Mouse (Mus musculus) embryo, embryonic 9.5 days (tissue): ENCODE measurements at regions not wholly inside any gene's neighbourhood (a gene's known extent, or its start where the extent isn't known, plus 50 kb on each side); places are given as distances from the start of the nearest gene placed in this dataset.

Experiments used
- DNase-seq: peaks from one replicate; pipeline ENCODE4 v3.0.0-alpha.2; 2017; ENCODE audit errors: extremely low spot score

DNA sequence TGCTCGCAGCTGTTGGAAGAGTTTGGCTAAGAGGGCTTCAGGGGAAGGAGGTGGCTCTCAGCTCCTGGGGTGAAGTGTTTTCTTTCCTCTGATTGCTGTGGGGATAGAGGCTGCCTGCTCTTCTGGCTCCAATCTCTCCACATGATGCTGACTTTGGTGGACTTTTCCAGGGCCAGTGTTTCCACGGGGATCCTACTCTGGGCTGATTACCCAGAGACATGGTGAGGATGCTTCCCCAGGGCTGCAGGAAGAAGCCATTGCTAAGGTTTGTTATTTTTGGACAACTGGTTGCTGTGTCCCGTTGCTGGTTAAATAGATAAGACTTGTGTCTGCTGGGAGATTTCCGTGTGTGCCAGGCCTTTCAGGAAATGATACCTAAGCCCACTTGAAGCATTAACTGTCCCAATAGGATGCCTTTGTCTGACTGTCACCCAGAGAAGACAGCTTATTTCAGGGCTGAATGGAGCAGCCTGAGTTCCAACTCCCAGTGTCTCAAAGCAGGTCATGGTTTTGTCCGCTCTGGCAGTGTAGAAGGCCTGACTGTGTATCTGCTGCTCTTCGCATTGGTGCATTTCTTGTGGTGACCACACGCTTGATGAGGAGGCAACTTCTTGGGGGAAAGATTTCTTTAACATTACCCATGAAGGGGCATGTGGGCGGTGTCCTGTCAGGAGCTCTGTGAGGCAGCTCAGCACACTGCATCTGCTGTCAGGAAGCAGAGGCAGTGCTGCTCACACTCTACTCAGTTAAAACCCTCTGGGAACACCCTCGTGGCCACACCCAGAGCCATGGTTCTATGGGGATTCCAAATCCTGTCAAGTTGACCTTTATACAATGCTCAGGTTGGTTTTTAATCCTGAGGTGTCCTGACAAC lies 228.3 kb upstream of the Gadl1 start:
- no peak for DNase-seq

DNA sequence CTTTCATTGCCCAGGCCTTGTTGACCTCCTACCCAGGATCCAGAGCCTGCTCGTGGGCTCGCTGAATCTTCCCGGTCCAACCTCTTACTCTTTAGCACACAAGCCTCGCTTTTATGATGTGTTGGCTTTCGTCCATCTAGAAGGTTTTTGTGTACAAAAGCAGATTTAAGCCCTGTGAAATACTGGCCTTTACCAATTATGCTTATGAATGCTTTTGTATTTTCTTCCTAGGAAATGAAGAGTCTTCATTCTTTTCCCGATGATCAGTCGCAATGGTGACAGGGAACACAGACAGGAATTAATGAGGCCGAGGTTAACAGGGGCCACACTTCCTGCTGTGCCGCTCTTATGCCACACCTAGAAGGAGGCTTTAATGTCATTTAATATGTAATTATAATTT lies 227.4 kb upstream of the Gadl1 start:
- no peak for DNase-seq

DNA sequence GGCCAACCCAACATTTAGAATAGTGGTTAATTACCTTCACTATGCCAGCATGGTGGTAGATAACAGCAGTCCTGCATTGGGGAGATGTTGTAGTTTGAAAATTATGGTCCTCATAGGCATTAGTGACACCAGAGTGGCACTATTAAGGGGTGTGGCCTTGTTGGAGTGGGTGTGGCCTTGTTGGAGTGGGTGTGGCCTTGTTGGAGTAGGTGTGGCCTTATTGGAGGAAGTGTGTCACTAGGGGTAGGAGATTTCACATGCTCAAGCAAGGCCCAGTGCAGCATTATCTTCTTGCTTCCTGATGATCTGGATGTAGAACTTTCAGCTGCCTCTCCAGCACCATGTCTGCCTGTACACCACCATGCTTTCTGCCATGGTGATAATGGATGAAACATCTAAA lies 225.3 kb upstream of the Gadl1 start:
- DNase-seq, result no peak

DNA sequence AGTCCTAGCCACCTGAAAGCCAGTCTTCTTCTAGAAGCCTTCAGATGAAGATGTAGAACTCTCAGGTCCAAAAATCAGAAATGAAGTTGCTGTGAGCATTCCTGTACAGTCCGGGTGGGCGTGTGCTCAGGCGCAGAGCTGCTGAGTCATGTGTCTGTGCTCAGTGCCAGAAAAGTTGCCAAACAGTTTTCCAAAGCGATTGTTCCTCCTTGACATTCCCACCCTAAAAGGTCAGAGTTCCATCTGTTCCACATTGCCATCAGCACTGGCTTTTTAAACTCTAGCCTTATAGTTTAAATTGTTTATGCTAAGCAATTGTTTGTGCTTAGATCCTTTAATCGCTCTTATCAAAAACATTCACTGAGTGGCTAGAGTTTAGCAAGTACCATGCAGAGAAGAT lies 222.7 kb upstream of the Gadl1 start:
- DNase-seq, result no peak

DNA sequence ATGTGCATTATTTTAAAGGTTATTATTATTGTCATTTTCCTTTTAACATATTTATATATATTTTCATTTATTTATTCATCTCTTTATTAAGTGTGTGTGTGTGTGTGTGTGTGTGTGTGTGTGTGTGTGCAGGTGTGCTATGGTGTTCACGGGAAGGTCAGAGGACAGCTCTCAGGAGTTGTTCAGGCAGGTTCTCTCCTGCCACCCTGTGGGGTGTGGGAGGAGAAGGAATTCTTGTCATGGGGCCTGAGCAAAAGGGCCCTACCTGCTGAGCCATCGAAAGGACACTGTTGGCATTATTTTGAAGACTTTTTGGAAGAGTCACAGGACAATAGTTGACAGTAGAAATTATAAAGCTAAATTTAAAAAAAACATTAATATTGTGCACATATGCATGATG lies 216.4 kb upstream of the Gadl1 start:
- no peak for DNase-seq

DNA sequence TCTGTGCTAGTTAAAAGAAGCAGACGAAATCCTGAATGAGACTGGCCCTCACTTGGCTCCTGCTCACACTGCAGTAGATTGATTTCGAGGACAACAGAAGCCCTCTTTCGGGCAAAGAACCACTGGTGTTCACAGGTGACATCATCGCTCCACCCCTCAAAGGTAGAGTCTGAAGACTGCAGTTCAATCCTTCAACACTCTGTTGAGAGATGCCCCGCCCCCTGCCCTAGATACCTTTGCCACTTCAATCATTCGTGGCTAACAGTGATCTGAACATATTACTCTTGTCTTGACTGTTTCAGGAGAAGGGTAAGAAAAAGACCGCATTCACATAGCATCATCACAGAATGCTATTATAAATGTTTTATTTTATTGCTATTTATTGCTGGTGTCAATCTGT lies 205.5 kb upstream of the Gadl1 start:
- DNase-seq, result no peak

DNA sequence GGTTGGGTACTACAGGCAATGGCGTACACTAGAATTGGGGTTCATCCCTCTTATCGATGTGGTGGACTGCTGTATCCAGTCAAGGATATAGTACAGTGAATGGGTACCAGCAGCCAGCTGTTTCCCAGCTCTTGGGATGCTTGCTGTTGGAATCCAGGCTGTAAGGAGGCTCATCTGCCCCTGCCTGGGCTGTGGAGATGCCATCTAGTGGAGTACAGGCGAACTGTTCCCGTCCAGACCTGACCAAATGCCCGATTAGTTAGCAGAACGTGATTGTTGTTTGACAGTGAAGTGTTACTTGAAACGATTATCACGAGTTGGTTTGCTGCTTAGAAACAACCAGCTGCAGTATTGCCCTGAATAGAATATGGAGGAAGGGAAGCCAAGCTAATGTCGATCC lies 205.0 kb upstream of the Gadl1 start:
- peak; percentile 54 for DNase-seq

DNA sequence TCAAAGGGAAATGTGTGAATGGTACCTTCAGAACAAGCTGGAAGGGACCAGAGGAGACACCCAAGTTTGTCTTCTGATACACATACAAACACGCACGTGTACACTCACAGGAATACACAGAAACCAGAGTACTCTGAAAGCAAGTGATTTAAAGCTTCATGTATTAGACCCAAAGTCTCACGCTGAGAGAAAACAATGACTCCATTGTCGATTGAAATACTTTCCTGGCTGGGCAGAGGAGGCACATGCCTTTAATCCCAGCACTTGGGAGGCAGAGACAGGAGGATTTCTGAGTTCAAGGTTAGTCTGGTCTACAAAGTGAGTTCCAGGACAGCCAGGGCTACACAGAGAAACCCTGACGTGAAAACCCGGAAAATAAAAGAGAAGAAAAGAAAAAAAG lies 203.5 kb upstream of the Gadl1 start:
- DNase-seq, result no peak

DNA sequence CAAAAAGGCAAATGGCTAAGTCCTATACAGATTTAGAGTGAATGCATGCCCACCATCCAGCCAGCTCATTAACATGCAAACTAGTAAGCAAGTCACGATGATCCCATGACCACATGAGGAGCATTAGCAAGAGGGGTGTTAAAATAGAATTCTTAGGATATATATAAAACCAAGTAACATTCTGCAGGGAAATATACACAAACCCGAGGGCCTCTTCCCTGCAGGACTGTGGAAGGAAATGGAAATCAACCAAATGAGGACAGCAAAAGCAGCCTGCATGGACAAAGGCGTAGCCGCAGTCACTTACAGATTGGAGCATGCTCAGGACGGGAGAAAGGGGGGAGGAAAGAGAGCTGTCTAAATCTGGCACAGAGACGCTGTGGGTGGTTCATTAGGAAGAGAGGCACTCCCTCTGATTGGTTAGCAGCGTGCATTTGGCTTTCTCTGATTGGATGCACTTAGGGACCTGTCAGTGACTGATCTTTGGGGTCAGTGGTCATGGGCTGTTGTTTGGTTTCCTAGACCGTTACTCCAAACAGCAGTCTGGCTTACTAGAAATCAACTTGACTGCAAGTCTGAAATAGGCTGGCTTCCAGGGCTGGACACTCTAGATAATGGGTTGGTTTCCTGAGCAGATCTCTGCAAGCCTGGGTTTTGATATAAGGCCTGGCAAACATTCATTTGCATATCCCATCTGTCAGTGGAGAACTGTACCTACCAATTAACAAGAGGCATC lies 200.9 kb upstream of the Gadl1 start:
- peak; percentile 31 for DNase-seq

DNA sequence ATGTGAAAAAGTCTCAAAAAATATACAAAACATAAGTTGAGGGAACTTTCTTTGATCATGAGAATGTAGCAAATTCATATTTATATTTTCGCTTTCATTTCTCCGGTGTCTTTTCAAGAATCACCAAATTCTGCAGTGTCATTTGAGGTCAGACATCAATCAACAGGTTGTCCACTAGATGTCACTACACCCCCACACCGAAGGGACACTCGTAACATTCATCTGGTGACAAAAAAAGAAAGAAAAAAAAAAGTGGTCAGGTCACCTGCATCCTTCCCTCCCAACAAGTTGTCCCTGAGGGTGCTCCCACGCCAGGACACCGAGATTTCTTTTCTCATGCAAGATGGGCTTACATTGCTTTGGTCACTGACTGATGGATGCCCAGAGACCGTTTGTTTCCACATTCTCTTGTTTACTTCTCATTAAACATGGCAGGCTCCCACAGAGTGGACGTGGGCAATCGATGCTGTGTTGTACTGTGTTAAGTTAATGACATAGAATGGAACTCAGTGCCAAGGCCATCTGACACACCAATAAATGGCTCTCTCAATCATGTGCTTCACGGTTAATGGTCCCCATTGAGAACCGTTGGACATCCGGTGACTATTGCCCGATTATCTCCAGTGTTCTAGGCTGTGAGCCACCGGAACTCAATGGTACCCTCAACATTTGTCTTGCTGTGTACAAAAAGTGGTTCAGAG lies 199.1 kb upstream of the Gadl1 start:
- DNase-seq, result peak; percentile 36

DNA sequence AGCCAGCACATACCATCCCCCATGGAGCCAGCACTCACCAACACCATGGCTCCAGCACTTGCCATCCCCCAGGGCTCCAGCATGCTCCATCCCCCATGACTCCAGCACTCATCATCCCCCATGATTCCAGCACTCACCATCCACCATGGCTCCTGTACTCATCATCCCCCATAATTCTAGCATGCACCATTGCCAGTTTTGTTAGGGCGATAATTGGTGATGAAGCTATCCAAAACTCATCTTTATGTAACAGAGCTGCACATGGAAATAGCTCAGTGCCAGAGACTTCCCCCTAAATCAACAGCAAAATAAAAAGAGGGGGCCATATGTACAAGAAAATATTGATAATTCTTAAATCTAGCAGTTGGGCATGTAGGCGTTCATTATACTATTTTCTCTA lies 188.9 kb upstream of the Gadl1 start:
- no peak for DNase-seq

DNA sequence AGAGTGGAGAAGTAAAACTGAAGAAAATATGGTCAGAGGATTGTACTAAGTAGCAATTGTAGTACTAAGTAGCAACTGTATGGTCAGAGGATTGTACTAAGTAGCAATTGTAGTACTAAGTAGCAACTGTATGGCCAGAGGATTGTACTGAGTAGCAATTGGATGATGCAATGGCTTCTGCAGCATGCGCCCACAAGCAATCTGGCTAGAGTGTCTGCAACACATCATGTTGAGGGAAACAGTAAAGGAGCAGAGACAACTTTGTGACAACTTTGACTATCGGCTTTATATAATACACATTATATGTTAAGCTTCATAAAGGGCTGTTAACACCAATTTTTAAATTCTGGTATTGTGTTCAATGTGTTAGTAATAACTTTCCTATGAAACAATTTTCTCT lies 188.4 kb upstream of the Gadl1 start:
- DNase-seq, result no peak

DNA sequence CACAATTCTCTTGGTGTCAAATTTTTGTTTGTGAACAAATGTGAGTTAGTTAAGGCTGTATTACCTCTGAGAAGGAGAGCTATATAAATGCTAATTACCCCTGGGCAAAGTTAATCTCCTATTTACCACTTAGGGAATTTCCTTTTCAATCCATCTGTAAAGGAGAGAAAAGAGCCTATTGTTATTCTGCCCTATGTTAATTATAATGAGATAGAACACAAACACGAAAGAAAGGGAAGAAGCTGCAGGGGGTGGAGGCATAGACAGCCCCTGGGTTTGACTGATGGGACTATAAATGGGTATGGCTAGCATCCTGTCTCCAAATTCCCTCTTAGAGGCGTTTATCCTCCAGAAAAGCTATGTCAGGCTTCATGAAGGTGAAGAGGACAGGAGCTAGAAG lies 185.2 kb upstream of the Gadl1 start:
- no peak for DNase-seq

DNA sequence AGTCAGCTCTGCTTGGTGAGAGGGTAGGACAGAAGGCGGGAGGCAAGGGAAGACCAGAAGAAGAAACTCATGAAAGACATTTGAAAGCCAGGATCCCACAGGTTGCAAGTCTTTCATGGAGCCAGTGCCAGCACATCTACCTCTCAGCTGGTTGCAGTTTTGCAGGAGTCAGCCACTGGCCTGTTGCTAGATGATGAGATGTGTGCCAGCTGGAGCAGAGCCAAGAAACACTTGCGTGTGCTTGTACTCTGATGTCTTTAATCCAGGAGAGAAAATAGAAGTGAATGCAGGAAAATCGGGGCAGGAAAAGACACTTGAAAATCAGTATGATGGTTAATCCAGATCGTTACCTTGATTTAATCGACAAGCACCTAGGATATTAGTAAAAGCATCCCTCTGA lies 181.9 kb upstream of the Gadl1 start:
- no peak for DNase-seq

DNA sequence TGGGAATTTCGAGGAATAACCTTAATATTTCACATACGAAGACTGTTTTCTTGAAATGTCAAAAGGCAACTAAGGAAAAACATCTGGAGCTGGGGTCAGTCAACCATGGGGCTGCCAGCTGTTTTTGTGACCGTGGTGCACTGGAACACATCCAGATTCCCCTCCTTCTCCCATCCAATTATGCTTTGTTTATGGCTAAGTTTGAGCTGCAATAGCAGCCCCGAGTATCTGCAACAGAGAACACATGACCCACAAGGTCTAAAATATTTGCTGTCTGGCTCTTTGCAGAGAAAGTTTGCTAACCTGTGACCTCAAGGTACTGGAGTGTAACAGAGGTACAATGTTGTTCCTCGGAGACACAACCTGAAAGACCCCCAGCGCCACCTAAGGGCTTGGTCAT lies 177.7 kb upstream of the Gadl1 start:
- DNase-seq, result no peak

DNA sequence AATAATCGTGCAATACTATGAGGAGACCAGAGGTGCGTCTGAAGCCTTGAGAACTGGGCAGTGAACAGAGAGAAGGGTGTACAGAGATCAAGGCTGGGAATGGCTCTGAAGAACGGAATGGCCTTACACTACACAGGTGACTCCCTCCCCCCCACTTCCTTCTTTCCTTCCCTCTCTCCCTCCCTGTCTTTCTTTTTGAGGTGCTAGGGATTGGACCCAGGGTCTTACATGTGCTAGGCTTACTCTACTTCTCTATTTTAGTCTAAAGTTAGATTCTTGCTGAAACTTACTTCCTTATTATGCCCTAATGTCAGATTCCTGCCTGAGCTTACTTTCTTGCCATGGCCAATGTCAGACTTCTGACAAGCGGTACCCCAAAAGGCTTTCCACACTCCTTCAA lies 176.2 kb upstream of the Gadl1 start:
- DNase-seq, result no peak

DNA sequence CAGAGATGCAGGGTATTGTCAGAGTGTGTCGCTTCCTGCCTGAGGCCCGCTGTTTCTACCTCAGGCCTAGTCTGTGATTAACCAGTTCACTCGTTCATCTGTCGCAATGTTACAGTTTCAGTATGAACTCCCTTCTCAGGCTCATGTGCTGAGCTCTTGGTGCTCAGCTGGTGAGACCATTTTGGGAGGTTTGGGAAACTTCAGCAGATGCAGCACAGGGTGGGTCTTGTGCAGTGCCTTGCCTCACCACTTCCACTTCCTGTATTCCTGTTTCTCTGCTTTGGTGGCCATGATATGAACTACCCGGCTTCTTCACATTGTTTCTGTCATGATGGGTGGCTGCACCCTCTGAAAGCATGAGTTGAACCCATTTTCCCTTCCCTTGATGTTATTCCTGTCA lies 169.3 kb upstream of the Gadl1 start:
- no peak for DNase-seq

DNA sequence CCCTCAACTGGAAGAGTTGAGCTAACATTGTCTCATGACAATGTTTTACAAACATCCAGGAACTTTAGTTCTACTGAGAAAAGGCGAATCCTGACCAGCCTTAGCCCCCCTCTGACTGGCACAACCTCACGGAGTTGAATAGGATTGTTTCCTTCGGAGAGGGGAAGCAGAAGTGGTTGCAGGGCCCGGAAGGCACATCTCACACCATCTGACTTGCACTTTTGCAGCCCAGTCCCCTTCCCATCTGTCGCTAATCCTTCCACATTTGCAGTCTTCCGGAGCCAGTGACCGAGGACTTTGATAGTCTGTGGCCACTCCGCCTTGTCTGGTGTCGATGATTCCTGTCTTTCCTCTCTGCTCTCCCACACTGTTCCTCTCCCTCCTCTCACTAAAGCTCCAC lies 162.8 kb upstream of the Gadl1 start:
- no peak for DNase-seq

DNA sequence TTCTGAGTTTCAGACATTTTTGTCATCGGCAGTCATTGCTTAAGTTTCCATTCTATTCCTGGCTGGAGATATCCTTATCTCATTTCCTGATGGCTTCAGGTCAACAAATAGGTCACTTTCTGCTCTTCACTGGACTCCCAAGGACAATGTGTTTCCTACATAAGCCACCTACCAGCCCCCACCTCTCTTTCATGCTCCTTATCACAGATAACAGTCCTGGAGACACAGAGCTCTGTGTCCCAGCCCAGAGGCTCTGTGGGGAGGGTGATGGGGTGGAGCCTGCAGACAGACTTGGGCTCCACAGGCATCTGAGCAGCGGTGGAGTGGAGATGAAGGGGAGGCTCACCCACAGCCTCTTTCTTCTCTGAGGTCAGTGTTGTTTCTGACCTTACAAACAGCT lies 148.8 kb upstream of the Gadl1 start:
- DNase-seq, result peak; percentile 26

DNA sequence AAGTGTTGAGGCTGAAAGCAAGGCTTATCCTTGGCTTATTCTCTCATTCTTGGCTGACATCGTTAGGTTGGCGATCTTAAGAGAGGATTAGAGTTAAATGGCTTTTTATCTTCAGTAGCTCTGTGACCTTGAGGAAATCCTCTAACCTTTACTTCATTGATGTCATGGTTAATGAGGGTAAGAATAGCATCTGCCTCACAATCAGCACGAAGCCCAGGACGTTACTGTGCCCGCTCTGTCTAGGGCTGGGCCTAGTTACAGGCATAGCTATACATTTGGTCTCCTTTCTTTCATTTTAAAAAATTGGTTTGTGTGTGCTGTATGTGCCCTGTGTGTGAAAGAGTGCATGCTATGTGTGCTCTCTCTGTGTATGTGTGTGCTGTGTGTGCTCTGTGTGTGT lies 145.1 kb upstream of the Gadl1 start:
- DNase-seq, result no peak

DNA sequence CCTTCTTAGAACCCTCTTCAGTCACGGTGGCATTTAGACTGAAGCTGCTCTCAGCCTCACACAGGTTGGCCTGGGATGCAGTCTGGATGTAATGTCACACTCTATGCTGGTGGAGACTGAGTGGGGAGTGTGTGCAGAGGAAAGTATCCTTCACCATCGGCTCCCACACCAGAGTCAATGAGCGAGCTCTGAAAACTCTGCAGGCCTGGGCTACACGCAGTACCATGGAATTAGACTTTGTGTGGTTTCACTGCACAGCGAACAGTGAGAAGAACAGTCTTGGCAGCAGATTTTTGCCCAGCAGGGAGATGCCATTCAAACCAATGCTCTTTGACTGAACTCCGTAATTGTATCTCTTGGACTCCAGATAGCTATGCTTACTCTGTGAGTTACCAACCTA lies 142.8 kb upstream of the Gadl1 start:
- DNase-seq, result no peak

DNA sequence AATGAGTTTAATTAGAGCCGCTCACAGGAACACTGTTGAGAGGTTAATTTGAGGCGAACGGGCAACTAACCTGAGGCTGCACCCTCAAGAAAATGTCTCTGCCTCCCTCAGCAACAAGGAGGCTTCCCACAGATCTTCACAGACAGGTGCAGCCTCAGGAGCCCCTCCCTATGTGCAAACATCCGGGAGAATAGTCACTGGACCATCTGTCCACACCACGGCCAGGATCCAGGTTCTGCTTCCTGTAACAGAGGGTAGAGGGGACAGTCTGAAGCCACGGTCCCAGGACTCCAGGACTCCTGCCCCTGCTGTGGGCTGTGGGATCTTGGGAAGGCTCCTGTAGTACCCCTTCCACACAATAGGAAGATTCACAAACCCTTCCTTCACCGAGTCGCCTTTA lies 134.1 kb upstream of the Gadl1 start:
- DNase-seq, result no peak

DNA sequence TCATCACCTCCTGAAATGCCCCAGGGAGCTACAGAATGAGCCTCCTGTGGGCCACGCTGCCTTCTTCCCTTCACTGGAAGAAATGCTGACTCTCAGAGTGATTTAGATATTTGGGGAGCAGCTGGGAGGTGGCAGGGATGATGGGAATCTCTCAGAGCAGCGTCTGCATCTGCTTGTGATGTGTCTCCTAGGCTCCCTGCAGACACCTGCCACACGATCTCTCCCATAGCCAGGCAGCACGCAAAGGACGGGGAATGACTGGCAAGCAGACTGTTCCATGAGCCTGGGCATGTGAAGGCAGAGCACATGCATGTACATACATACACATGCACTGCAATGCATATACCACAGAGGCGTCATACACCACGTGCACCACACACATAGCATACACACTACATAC lies 133.4 kb upstream of the Gadl1 start:
- no peak for DNase-seq
